7 mouse cellular contexts compared by ENCODE assay signal in genomic region chr1:161247643-161248580, GRCm38 (mm10). TPM values are rescaled to one million over a fixed set of nuclear protein-coding genes. Genes with fewer than 3 reads are reported as not detected.
DNase-seq lines count a peak whose midpoint lies in the region; ATAC-seq lines count a peak whose summit lies in the region.

No protein-coding gene starts in this region.

- H3K4me1 ChIP-seq in neural tube, embryonic 13.5 days (replicated peaks), result peaks cover 40% of the 10 kb centered on the region

- WGBS in neural tube, embryonic 13.5 days, result 85% methylated on average over 11 of the region's 11 CpGs

- no peak overlapping the region for H3K27ac ChIP-seq in neural tube, embryonic 13.5 days (replicated peaks)

- peaks cover 4% of the 10 kb centered on the region; the same call in 1 of the 2 replicates for H3K27me3 ChIP-seq in neural tube, embryonic 13.5 days

- peak; percentile 36 to 54 for DNase-seq in right cerebral cortex, postnatal 10 days (ENCODE audit: low spot score in 2 of 2)
- no peak for DNase-seq in right cerebral cortex, postnatal 4 days
- peak; percentile 68 for DNase-seq in fat pad, adult 2 months (ENCODE audit: extremely low read depth, low read depth, low spot score)
- peak; percentile 84 for DNase-seq in kidney, adult 9 months
- DNase-seq in cerebellum, postnatal 25 days, result no peak

- ATAC-seq in neural tube, embryonic 13.5 days (ENCODE audit: low read depth), result no peak
- no peak for ATAC-seq in CD4-positive, CD25-positive, alpha-beta regulatory T cell, adult 4 months

- H3K9me3 ChIP-seq in neural tube, embryonic 13.5 days, result no peaks in the 10 kb centered on the region

- no peak overlapping the region for H3K9ac ChIP-seq in neural tube, embryonic 13.5 days

- H3K4me3 ChIP-seq in neural tube, embryonic 13.5 days, result no peak overlapping the region

- peak overlapping the region; percentile 93; the same call in 1 of the 2 replicates for H3K4me2 ChIP-seq in neural tube, embryonic 13.5 days

- H3K36me3 ChIP-seq in neural tube, embryonic 13.5 days, result peaks cover 35% of the 10 kb centered on the region

RNA-seq across cellular contexts. Expression of gene Prdx6, which starts 3.1 kb away (rescaled TPM):
- 220 and 230 TPM in 2 replicates for polyA plus RNA-seq in neural tube, embryonic 13.5 days (2015; fragmentation: Nextera tagmentation; extraction: Ambion mirVana)
- polyA plus RNA-seq in CD4-positive, CD25-positive, alpha-beta regulatory T cell, adult 4 months (2017; shearing (Covaris generic)), result 100 to 1,000 TPM; 272 to 325 TPM

Comparison
In these comparisons a context has a peak if more than half of its experiments do, and no peak if none do; other contexts are left out.
1. DNase-seq: peak in right cerebral cortex, postnatal 10 days (2 of 2), fat pad, adult 2 months (single experiment) and kidney, adult 9 months (single experiment); none in right cerebral cortex, postnatal 4 days (single experiment) and cerebellum, postnatal 25 days (0 of 2).